Mouse (Mus musculus) brain, embryonic 14.5 days (tissue): ENCODE results near the gene Ube4b. TPM values are rescaled to one million over a fixed set of nuclear protein-coding genes. Genes with fewer than 3 reads are reported as not detected.

Experiments
- DNase-seq: peaks from one replicate; pipeline ENCODE4 v3.0.0-alpha.2; 2011; ENCODE audit warnings: low read depth
- CTCF ChIP-seq: fragments of 200-500 bp; IDR thresholded peaks from 2 replicates; pipeline ENCODE4 v1.5.1; 2012; ENCODE audit warnings: inconsistent platforms, mild to moderate bottlenecking, moderate library complexity, borderline replicate concordance; ENCODE audit not compliant: insufficient read depth, insufficient read length; ENCODE audit errors: extremely low read depth
- POLR2A ChIP-seq: fragments of 200-500 bp; IDR thresholded peaks from 2 replicates; pipeline ENCODE4 v1.6.1; 2012; ENCODE audit warnings: mild to moderate bottlenecking, inconsistent platforms, borderline replicate concordance; ENCODE audit not compliant: poor library complexity, insufficient read depth, insufficient read length, severe bottlenecking; ENCODE audit errors: extremely low read depth
- polyA plus RNA-seq: library from polyadenylated mRNA; depleted of rRNA; stranded (reverse); fragments of >200 nt; gene quantifications from 2 replicates; pipeline ENCODE4 v1.2.3, GENCODE M21; 2012

Ube4b gene
- polyA plus RNA-seq, 1 experiment: 131 TPM

GRCm38 (mm10) chr4:149322286-149322685 is 104.3 kb downstream of the Ube4b start:
- DNase-seq: no peak

GRCm38 (mm10) chr4:149319088-149319487 is 107.5 kb downstream of the Ube4b start:
- DNase-seq: peak; percentile 92

More at GRCm38 (mm10) chr4:149322286-149322685, 104.3 kb downstream of the Ube4b start:
- TF ChIP-seq POLR2A: no peak
- no peak for TF ChIP-seq CTCF

GRCm38 (mm10) chr4:149317387-149317786 is 109.2 kb downstream of the Ube4b start:
- DNase-seq: peak; percentile 86
- no peak for TF ChIP-seq CTCF
- TF ChIP-seq POLR2A: no peak

More at GRCm38 (mm10) chr4:149319088-149319487, 107.5 kb downstream of the Ube4b start:
- TF ChIP-seq POLR2A (no peak), CTCF (no peak)

- no peak for DNase-seq
- TF ChIP-seq CTCF: no peak
- TF ChIP-seq POLR2A: no peak
Measured at GRCm38 (mm10) chr4:149314275-149314837, 112.2 kb downstream of the Ube4b start.

GRCm38 (mm10) chr4:149313558-149314253 is 112.8 kb downstream of the Ube4b start:
- TF ChIP-seq POLR2A: no peak
- TF ChIP-seq CTCF: no peak
- DNase-seq: no peak

- TF ChIP-seq POLR2A: no peak
- no peak for TF ChIP-seq CTCF
- DNase-seq: no peak
Measured at GRCm38 (mm10) chr4:149311996-149312395, 114.6 kb downstream of the Ube4b start.

DNA sequence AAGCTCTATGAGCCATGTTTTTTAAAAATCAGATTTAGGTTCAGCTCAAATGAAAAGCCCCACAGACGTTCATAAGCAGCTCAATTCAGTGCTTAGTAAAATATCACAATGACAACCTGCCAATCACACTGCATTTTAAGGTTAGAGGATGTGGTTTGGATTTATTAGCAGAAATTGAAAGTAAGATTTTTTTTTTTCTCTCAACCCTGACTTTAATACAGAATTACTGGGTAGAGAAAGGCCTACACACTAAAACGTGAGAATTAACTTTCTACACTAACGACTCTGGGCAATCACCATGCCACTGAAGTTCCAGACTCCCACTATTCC is 118.1 kb downstream of the Ube4b start:
- TF ChIP-seq POLR2A (no peak), CTCF (no peak)
- no peak for DNase-seq

- peak; percentile 82 for TF ChIP-seq POLR2A
- TF ChIP-seq CTCF: peak; percentile 96
- peak; percentile 99 for DNase-seq
Measured at GRCm38 (mm10) chr4:149307596-149308490, 118.7 kb downstream of the Ube4b start, which contains the start of gene Kif1b. Gene Kif1b (minus strand): TSS chr4:149307693.

DNA sequence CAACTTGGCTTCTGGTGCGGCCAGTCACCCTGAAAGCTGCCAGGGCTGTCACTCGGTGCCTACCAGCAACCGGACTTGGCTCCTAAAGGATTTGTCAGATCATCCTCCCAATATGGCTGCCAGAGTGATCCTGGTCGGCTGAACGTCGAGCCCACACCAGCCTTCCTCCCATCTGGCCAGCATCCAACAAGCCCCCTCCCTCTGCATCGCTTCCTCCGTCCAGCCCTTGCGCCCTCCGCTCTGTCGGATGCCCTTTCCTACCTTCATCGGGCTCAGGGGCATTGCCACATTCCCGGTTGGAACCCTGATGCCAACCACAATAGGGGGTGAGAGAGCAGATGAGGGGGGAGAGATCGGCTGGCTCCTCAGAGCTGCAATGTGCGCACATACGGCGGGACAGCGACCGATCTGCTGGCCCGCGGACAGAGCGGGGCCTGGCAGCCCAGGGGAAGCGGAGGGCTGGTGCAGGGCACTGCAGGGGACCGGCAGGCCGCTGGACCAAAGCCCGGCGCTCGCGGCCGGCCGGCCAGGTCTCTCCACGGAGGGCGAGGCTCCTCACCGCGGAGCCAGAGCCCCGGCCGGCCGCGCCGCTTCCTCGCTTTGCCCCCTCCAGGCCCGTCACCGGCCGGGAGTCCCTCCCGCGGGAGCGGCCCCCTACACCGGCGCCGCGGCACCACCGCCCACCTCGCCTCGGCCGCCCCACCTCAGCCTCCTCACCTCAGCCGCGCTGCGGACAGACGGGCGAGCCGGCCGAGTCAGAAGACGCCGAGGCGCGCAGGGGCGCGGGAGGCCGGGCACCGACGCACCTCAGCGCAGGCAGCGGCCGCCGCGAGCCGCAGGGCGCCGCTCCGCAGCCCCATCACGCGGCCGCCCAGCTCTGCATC is 119.6 kb downstream of the Ube4b start:
- DNase-seq: peak; percentile 85
- TF ChIP-seq POLR2A: no peak
- TF ChIP-seq CTCF: no peak

GRCm38 (mm10) chr4:149305761-149306711 is 120.5 kb downstream of the Ube4b start:
- peak; percentile 62 for DNase-seq
- TF ChIP-seq CTCF: no peak

GRCm38 (mm10) chr4:149304466-149304865 is 122.1 kb downstream of the Ube4b start:
- DNase-seq: no peak
- TF ChIP-seq POLR2A (no peak), CTCF (no peak)
